Mouse (Mus musculus) layer of hippocampus, postnatal 10 days (tissue): ENCODE results near the gene Piezo1. TPM values are rescaled to one million over a fixed set of nuclear protein-coding genes. Genes with fewer than 3 reads are reported as not detected.

ENCODE experiments used
- DNase-seq, 2 experiments: peaks; one replicate each; pipeline ENCODE4 v3.0.0; 2021; ENCODE audit warnings: low spot score in 2 of 2
- total RNA-seq, 2 experiments: library from RNA; stranded (reverse); gene quantifications; 2 replicates each; pipeline ENCODE4 v1.2.3; 2021

Gene Piezo1
- total RNA-seq, 2 experiments from 2014 or later = 8.2 to 8.9 TPM

DNA sequence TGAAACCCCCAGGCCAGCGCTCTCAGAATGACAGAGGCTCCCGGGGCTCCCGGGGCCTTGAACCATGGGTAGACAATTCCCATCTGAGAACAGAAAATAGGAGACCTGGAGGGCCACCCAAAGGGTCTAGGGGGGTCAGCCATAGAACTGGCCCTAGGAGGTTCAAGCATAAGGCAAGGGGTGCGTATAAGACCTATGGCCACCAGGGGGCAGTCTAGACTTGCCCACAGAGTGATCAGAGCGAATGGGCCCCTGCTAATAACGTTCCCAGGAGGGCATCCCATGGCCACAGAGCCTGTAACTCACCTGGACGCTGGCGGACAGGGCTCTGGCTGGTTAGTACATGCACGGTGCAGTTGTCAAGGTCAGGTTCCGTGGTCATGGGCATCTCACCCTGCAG lies 50.3 kb downstream of the Piezo1 start:
- peak; percentile 78 to 82 for DNase-seq

DNA sequence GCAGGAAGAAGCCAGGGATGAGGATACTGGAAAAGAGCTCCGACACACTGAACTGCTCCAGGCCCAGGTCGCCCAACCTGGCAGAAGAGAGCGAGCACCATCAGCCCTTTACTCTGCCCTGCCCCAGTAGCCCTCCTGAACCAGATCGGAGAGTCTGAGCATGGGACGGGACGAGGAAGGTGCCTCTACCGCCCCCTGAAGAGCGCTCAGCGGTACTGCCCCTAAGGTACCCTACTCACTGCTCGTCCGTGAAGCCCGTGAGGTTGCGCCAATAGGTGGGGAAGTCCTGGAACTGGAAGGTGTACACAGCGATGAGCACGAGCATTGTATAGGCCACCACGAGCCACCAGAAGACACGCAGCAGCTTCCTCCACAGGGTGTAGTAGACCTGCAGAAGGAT lies 53.2 kb downstream of the Piezo1 start:
- DNase-seq = no peak

DNA sequence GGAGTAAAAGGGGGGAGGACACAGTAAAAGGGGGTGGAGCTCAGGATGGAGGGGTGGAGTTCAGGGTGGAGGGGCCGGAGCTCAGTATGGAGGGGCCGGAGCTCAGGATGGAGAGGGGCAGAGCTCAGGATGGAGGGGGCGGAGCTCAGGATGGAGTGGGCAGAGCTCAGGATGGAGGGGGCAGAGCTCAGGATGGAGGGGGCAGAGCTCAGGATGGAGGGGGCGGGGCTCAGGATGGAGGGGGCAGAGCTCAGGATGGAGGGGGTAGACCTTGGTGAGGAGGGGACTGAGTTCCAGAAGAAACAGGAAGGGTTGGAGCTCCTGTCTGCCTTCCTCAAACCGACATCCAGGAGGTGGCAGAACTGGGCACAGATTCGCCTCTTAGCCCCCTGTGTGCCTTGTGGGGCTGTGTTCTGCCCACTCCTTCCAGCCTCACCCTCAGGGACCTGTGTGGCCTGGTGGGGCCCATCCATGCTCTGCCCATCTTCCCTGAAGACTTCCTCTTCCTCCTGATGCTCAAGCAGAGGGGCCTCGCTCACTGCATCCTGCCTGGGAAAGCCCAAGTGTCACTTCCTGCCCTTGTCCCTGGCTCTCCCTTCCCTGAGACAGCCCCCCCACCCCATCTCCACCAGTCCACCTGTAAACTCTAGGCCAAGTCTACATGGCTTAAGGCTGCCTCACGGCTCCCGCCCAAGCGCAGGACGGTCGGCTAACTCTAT lies 54.0 kb downstream of the Piezo1 start:
- DNase-seq = no peak

GRCm38 (mm10) chr8:122488387-122488786 lies 62.7 kb downstream of the Piezo1 start:
- peak; percentile 45 to 51 for DNase-seq

GRCm38 (mm10) chr8:122484831-122485230 lies 66.3 kb downstream of the Piezo1 start:
- no peak for DNase-seq

- DNase-seq = no peak
Measured at GRCm38 (mm10) chr8:122483877-122484276, 67.3 kb downstream of the Piezo1 start.

GRCm38 (mm10) chr8:122482448-122482847 lies 68.7 kb downstream of the Piezo1 start:
- DNase-seq = no peak

DNA sequence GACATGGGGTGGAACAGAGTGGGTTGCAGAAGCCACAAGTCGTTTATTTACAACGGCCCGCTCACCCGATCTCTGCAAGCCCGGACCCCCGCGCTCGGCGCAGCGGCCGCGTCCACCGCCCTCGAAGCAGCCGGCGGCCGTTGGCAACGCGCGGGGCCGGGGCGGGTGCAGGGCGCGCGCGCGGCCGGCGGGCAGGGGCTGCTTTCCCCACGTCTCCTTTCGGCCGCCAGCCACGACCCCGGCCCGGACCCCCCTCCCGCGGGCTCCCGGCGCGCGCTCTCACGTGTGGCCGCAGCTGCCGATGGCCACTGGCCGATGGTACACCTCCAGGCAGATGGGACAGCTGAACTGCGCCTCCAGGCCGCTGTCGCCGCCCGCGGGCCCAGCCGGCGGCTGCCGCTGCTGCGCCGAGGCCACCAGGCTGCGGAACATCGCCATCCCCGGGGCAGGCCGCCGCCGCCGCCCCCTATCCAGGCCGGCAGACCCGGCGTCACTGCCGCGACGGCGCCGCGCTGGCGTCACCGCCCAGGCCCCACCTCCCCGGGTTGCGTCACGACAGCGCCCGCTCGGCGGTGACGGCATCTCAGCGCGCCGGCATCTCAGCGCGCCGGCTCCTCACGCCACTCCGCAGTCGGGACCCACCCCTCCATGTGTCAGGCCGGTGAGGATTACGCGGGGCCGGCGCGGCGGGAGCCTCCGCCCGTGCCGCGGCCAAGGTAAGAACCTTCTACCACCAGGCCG lies 75.4 kb downstream of the Piezo1 start, which contains the start of the genes Rnf166 and Ctu2:
Rnf166 (minus strand) TSS at position 485 of the 741 bp plus-strand sequence.
Ctu2 (plus strand) TSS at position 564 of the 741 bp plus-strand sequence.
- peak; percentile 94 to 97 for DNase-seq

GRCm38 (mm10) chr8:122474951-122475560 lies 76.1 kb downstream of the Piezo1 start:
- peak in 1 of 2 experiments; percentile 39 for DNase-seq

- no peak for DNase-seq
Measured at GRCm38 (mm10) chr8:122473911-122474421, 77.2 kb downstream of the Piezo1 start.

- no peak for DNase-seq
Measured at GRCm38 (mm10) chr8:122470691-122471090, 80.4 kb downstream of the Piezo1 start.

DNA sequence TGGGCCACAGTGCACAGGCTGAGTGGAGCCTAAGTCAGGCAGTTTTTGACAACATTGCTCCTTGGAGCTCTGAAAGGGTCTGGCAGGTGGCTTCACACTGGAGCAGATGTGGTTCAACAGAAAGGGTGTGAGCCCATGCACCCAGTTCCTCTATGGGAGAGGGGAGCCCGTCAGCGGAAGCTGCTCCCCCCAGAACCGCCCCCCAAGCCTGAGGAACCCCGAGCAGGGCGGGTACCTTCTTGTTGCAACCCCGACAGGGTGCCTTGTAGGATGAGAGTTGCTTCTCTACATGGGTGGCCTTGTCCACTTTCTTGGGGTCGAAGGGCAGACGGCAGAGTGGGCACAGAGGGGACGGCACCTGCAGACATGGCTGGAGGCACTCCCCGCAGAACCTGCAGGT lies 81.2 kb downstream of the Piezo1 start:
- DNase-seq = no peak

DNA sequence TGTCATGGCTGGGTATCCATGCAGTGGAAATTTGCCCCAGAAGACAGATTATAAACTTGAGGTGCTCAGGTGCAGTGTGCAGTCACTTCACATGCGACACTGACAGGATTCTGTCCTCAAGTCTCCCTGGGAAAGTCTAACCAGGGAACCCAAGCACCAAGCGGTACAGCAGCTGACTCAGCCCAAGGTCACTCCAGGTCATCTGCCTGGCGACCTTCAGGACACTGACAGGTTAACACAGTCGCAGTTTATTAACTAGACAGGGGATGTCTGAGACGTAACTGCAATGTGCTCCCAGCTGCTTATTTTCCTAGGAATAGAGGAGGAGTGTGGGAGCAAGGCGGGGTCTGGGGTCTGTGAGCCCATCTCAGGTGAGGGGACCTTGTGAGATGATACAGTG lies 81.7 kb downstream of the Piezo1 start:
- DNase-seq = no peak

DNA sequence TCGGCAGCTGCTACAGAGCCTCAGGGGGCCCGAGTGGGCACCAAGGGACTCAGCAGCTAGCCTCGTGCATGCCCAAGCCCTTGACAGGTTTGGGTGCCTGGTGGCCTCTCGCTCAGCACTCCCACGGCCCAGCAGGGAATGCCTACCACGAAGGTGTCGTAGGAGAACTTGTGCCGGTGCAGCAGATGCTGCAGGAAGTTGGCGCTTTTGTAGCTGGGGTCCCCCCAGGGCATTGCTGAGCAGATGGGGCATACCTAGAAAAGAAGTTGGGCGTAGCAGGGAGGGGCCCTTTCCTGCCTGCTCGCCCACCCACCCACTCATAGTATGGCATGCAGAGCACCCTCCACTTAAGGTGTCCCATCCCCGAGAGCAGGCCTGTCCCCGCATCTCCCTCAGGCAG lies 83.3 kb downstream of the Piezo1 start:
- DNase-seq = no peak

- no peak for DNase-seq
Measured at GRCm38 (mm10) chr8:122464985-122465384, 86.1 kb downstream of the Piezo1 start.

DNA sequence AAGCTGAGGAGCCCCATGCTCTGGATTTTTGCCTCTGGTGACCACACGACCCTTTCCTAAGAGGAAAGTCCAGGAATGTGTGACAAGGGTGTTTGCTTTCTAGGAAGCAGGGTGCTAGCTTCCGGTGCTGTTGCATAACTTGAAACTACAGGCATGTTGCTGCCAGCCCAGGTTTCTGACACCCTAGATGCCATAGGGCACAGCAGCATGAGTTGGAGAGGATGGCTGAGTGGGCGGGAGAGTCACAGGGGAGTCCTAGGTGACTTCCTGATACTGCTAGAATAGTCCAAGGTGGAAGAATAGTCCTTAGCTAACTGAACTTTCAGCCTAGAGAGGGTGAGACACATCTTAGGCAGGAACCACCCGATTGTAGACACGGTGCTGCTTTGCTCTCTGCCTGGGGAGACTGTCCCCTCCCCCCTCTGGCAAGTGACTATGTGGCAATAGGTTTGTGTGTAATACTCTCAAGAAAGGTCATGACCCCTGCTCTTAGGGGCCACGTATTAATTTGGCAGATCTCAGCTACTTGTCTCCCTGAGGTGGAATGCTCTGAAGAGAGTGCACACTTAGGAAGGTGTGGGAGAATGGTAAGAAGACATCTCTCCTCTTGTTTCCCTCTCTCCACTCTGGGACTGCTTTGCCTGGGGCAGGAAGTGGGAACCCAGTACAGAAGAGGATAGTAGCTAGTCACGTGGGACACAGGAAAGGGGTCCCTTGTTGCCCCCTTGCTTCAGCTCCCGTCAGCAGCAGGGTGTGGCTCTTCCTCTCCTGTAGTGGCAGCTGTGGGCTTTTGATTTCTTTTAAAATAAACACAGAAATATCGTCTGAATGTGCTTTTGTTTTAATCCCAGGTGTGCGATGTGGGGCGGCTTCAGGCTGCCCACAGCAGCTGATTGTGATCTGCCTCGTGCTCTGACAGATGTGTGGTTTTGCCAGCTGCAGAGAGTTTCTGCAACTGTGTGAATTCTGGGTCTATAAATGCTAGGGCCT lies 87.2 kb downstream of the Piezo1 start:
- no peak for DNase-seq

GRCm38 (mm10) chr8:122462510-122462909 lies 88.6 kb downstream of the Piezo1 start:
- DNase-seq = no peak

DNA sequence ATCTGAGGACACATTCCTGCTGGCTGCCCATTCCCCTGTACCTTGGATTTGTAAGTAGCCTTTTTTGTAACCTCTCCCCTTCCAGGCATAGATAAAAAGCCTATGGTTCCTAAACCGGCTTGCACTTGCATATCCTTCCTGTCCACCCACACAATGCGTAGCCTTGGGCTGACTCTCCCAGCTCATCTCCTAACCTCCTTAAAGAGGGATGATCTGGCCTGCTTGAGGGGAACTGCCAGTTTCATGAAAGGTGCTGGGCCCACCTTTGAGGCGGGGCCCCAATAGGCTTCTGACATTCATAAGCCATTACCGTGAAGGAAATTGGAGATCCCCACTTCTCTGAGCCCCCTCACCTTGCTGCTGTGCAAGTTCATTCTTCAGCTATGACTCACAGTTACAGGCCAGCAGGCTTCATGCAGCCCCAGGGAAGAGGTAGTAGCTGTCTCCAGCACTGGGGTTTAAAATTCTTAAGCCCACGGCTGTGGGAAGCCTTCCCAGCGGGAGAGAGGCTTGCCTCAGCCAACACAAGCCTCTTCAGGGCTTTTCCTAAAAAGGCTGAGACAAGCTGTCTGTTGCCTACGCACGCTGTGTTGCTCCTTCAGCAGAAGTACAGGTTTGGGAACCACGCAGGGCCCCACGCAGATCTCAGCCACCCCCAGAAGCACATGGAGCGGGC lies 89.5 kb downstream of the Piezo1 start:
- no peak for DNase-seq

- DNase-seq = no peak
Measured at GRCm38 (mm10) chr8:122460524-122461472, 90.3 kb downstream of the Piezo1 start, which contains the start of gene Snai3. Gene Snai3 (minus strand): TSS chr8:122460733.
